Mouse (Mus musculus) heart, postnatal 25 days (tissue): ENCODE measurements at regions not wholly inside any gene's neighbourhood (a gene's known extent, or its start where the extent isn't known, plus 50 kb on each side); places are given as distances from the start of the nearest gene placed in this dataset.

ENCODE experiments used
- DNase-seq: peaks from one replicate; pipeline ENCODE4 v3.0.0; 2022; ENCODE audit warnings: low spot score
- intact Hi-C: fragments of 180-260 bp; cut with DNase I; formaldehyde crosslinking; loops from one replicate; pipeline ENCODE4 v1.15.1; 2025

DNA sequence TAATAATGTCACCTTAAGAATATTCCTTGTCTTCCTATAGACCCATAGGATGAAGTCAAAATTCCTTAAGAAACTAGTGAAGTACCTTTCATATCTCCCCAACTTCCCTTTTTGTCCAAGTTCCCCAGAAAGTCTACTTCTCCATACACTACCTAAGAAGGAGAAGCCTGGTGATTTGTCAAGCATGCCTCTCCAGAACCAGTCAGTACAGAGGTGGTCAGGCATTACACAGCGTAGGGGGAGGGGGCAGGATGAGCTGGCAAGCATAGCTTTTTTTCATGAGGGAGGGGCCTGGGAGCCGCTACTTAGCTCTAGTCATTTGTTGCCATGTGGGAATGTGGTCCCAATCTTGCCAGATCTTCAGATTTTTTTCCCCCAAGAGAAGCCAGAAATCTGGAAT, 54.0 kb upstream of the Satb2 start:
- DNase-seq: no peak
- intact Hi-C loops: no loop called here

DNA sequence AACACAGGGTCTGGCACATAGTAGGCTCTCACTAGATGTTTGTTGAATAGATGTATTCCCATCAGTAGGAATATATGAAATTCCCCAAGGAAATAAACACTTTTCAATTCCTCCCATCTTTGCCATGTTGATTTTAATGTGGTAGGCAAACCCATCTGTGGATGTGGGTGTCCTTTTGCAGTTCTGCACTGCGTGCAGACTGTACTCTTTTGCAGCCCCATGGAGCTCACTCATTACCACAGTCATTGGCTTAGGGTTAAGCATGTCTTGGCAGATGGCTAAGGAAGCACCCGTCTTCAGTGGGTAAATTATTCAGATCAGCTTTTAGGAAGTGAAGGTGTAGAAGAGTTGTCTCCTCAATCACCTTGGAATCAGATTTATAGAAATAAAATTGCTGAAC, 54.8 kb upstream of the Satb2 start:
- intact Hi-C loops: no loop called here
- DNase-seq: no peak

DNA sequence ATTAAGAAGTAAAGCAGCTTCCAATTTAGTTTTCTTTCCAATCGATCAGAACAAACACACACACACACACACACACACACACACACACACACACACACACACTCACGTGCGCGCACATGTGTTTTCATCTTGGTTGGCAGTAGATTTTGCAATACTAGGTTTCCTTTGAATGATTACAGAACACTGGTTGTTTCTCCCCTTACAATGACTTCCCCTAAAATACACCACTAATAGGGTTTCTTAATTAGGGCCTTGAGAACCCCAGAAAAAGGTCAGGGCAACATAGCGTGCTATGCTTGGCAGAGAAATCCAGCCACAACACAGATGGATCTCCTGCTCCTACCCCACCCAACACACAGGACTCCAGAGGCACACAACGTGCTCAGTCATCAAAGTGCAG, 56.0 kb upstream of the Satb2 start:
- intact Hi-C loops: no loop called here
- DNase-seq: no peak

DNA sequence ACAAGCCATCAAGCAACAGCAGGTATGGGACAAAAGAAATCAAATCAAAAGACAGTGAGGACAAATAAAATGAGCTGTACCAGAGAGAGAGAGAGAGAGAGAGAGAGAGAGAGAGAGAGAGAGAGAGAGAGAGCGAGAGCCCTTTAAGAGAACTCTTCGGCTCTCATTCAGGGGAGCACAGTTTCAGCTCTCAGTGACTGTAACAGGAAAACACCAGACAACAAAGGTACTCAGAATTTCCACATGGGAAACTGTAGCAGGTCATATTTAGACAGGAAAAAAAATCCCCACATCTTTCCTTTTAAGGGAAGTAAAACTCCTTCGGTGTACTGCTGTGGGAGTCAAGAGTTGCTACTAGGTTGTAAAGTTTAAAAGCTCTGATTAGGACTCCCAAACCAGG, 57.9 kb upstream of the Satb2 start:
- DNase-seq: no peak
- intact Hi-C loops: no loop called here

DNA sequence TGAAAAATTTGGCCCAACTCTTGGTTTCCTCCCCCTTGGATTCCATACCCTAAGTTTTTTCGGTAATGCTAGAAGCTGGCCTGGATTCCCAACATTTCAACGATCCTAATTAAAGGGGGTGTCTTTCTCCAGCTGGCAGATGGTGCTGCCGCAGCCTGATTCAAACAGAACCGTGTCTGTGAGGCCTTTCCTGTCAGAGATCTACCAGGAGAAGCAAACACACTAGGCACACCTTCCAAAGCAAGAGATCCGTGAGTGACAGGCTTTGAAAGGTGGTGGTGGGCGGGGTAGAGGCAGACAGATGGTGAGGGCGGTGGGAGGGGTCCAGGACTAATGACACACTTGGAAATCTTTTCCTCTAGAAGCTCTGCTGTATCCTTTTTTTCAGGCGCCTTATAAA, 61.8 kb upstream of the Satb2 start:
- intact Hi-C loops: no loop called here

DNA sequence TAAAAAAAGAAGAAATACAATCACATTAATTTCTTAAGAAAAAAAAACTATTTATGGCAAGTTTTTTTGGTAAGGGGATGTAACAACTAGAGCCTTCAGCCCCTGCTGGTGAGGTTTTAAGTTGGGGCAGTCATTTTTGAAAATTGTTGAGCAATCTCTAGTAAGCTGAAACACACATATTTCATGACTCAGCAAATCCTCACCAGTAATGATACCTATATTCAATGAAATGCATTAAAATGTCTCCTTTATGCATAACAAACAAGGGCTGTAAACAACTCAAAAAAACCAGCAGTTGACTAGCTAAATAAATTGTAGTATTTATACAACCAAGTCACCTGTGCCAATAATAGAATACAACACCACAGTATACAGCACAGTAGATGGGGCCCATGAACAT, 63.1 kb upstream of the Satb2 start:
- intact Hi-C loops: no loop called here
- DNase-seq: no peak

More for the DNA sequence above, 61.8 kb upstream of the Satb2 start:
- no peak for DNase-seq

DNA sequence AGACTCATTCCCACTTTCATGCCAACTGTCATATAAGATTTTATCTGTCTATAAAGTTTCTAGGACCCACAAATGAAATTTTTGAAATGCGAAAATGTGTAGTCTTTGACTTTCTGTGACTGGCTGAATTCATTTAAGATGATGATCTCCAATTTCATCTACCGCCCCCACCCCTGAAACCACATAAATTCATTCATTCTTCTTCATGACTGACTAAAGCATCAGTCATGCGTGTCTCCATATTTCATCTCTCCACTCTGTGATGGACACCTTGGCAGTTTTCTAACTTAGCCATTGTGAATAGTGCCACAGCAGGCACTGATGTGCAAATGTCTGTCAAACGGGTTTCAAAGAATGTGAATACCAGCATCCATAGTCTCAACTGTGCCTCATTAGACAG, 75.4 kb upstream of the Satb2 start:
- intact Hi-C loops: no loop called here
- no peak for DNase-seq

DNA sequence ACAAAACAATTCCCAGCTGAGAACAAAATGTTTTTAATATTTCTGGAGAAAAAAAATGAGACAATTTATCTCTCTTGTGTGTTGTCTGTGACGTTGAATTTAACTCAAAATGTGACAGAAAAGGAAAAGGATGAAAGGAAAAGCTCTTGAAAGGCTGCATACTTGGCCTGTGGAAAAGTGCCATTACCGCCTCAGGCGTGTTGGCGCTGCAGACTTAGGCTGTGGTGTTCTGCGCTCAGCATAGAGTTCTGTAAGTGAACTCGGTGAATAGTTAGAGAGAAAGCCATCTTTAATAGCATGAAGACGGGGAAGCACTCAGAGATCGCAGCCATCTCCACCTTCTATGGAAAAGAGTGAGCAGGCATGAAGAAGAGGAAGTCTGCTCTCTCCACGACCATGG, 77.5 kb upstream of the Satb2 start:
- intact Hi-C loops: no loop called here
- DNase-seq: no peak

DNA sequence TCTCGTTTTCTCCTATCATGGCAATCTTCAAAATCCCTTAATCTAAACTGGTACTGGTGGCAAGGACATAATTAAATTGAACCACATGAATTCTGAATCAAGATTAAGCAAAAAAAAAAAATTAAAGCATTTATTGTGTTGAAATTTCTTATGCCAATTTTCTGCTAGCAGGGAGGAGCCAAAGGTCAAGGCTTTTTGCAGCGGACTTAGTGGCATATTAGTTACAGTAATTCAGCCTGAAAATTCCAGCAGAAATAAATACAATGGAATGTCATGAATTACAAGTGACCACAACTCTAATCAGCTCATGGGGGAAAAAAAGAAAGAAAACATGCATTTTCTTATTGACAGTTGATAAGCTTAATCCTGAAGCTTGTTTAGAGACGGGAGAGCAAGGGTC, 80.8 kb upstream of the Satb2 start:
- intact Hi-C loops: no loop called here

DNA sequence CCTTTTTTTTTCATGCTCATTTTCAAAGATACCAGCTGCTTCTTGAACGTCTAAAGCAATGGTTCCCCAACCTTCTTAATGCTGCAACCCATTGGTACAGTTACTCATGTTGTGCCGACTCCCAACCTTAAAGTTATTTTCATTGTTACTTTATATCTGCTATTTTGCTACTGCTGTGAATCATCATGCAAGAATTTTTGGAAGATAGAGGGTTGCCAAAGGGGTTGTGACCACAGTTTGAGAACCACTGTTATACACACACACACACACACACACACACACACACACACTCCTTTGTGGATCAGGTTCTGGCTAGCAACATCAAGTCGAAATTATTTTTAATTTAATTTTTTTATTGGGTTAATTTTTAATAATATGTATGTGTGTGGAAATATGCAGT, 96.8 kb upstream of the Satb2 start:
- intact Hi-C loops: no loop called here
- no peak for DNase-seq

More for the DNA sequence above, 80.8 kb upstream of the Satb2 start:
- DNase-seq: no peak

DNA sequence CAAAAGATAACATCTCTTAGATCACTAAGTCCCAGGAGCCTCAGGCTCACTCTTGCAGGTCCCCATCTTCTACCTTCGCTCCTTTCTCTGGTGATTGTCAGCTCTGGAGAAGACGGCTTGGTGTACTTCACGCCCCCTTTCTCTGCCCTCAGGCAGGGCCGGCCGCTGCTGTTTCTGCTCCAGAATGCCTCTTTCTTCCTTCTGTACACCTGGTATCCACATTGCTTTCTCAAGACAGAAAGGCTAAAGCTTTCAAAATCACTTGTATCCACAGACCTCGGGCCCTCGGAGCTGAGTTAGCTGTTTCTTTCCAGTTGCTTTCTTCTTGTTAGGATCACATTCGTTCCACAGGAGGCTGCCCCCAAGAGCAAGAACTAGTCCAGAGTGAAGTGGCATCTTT, 98.2 kb upstream of the Satb2 start:
- no peak for DNase-seq
- intact Hi-C loops: no loop called here

DNA sequence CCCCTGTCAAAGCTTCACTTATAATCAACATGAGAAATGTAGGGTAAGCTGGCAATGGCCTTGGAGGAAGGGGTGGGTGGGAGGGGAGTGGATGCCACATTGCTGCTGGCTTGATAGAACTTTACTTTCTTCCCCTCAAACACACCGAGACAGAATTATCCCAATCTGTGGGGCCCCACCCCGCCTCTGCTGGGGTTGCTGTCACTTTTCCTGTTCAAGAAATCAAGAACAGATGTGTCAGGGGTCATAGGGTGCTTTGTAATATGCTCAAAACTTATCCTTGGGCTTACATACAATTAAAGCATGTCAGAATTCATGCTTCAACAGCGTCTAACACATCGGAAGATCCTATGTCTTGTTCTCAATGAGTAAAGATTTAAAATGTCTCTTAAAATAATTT, 101.9 kb upstream of the Satb2 start:
- no peak for DNase-seq
- intact Hi-C loops: no loop called here

DNA sequence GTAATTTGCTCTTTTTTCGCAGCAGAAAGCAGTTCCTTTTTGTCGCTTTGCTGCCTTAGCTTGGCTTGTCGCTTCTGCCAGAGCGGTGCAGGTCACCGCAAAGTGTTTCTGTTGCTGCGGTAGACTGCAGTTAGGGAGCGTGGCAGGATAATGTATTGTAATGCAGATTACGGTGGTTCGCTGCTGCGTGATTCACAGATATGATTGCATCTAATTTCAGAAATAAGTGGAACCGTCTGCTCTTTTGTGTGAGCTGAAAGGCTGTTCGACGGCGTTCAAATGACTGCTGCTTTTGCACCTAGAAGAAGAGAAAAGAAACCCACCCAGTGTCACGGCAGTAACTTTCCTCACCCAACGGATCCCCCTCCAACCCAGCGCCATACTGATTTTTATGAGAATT, 104.7 kb upstream of the Satb2 start:
- intact Hi-C loops: no loop called here
- no peak for DNase-seq

DNA sequence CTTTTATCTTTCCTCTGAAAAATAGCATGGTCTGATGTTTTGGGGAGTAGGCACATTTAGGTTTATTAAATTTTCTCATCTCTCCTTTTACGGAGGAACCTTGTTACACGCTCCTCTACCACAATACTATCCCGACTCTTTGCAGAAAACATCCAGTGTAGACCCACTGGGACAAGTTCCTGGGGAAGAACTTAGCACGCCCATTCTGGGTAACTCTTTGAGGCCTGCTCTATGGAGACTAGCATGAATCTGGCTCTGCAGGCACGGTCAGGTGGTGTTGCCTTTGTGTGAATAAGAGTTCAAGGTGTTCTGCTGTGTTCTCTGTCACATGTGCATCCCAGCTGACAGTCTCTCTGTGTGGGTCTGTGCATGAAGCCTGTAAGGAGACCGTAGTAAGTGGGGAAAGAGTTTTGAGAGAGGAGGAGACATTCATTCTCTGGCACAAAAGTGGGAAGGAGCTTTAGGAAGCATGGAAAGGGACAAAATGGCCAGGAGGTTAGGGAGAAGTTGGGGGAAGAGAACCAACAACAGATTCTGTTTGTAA, 105.2 kb upstream of the Satb2 start:
- no peak for DNase-seq
- intact Hi-C loops: no loop called here

DNA sequence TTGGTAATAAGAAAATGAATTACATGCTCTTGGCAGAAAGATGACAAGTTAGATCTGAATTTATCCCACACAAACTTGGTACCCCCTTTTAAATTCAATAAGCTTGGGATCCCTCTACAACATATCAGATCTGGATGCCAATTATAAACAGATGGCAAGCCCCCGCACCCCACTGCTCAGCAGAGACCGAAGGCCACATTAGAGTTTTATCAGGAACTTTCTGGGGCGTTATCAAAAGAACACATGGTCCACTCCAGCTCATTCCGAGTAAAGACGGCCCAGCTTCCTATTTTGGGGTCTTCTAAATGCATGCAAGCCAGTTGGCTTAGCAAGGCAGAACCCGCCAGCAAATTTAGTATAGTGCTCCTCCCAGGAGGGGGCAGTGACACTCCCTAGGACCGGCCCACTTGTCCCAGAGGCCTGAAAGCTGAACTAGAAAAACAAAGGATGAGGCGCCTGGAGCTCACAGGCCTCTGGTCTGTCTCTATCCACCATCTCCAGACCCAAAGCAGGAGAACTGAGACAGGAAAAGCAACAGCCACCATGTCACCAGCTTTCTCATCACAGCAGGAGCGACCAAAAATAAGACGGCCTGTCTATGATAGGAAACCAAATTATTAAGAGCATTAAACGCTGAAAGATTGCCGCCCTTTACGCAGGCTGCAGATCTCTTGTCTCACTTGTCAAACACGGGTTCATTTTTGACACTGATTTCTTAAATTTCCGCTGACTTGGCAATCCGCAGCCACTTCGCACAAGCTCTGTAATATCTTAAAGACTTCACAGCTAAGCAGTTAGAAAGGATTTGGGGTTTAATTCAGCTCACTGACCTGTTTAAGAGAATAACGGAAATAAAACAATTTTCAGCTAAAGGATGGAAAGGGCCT, 117.2 kb upstream of the Satb2 start:
- DNase-seq: no peak

DNA sequence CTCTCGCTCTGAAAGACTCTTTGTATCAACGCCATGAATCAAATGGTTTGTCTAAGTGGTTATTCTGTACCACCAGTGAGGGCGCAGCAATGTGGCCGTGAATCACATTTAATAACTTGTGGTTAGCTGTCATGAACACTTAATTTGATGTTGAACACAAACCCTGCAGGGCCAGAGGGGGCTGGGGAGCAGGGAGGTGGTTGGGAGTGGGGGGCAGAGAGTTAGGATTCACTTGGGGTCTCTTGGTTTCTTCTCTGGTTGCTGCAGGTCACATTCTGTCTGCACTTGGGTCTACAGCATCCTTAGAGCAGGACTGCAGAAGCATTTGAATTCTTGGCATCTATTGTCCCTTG, 117.8 kb upstream of the Satb2 start:
- intact Hi-C loops: no loop called here
- no peak for DNase-seq

More for the DNA sequence above, 117.2 kb upstream of the Satb2 start:
- intact Hi-C loops: no loop called here

DNA sequence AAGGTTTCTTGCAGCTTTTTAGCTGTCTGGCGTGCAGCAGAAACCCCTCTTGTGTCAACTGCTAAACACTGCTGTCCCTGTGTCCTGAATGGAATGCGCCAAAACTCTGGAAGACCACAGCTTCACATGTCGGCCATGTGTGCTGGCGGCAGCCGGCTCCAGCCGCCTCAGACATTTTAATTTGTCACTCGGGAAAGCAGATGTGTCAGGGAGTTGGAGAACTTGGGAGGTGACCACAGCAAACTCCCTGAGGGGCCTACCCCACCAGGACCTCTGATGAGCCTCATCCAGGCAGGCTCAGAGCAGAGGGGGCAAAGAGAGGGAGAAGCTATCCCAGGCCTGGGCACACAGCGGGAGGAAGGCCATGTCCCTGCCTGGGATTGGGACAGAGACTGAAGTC, 118.3 kb upstream of the Satb2 start:
- intact Hi-C loops: no loop called here

DNA sequence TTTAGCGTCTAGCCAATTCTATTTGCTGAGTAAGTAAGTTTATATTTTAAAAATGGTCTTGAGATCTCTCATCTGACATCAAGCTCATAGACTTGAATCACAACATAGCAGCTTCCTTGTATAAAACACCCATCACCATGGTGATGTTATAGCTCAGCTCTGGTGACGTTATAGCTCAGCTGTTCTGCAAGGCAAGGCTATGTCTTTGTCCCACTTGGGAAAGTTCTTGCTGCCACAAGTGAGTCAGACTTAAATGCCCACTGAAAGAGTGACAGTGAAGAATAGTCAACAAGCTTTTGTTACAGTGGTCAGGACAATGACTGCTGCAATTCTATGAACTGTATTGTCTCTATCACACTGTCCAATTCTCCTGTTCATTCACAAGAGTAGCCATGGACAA, 122.2 kb upstream of the Satb2 start:
- no peak for DNase-seq
- intact Hi-C loops: no loop called here

More for the DNA sequence above, 118.3 kb upstream of the Satb2 start:
- no peak for DNase-seq

DNA sequence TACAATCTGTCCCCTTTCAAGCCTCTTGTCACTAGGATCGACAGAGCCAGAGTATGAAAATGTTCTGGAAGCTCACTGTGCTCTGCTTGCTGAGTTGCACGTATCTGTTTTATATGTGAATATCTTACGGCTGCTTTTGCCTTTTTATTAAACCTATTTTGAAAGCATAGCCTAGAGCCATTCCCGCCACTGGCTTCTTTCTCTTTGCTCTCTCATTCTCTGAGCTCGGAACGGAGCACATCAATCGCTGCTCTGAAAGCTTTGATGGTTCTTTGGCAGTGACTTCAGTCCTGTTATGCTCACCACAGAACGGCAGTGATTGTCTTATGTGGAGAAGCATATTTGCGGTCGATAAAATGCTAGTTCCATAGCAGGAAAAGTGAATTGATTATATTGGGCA, 128.9 kb upstream of the Satb2 start:
- no peak for DNase-seq
- intact Hi-C loops: no loop called here

DNA sequence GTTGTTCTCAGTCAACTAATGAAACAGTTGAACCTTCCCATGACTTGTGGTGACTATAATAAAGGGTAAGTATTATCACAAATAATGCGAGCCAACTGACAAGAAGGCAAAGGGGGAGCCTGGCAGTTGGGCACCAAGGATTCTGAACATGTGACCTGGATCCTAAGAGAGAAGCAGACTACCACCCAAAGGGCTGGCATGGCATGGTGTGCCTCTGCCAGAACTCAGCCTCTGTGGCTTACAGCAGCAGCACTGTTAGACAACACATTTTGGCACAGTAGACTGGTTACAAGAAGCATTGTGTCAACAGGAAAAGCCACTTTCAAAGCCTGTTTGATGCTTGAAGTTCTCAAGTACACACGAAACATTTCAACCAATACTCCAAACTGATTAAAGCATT, 142.2 kb upstream of the Satb2 start:
- intact Hi-C loops: no loop called here
- DNase-seq: no peak

DNA sequence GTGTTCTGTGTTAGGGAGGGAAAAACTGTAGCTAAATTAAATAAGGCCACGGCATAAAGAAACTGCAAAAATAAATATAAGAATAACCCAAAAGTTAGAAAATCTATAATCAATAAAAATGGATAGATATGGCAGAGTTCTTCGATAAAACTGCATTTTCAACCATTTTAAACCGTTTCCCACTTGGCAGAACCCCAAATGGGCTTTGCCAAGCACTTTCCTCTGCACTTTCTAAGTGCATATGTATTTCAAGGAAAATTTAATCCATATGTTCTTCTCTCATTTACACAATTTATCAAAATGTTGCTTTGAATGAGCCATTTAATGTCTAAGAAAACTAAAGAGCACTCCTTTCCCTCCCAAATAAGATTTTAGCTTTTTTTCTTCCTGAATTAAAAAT, 165.7 kb upstream of the Satb2 start:
- DNase-seq: no peak
- intact Hi-C loops: no loop called here

DNA sequence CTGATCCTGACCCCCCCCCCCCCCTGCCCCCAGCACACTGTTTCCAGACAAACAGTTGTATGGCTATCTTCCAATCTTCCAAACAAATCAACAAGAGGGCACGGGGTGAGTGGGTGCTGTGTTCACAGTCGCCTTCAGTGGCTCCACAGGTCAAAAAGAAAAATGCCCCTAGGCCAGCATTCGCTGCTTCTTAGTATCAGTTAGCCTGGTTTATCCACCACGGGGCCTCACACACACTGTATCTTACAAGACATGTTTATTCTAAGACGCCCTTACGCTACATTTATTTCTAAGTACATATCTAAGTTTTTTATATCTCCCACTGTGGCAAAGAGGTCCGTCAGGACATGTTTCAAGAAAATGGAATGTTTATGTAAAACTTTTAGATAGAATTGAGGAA, 177.4 kb upstream of the Satb2 start:
- no peak for DNase-seq
- intact Hi-C loops: no loop called here
